Mouse (Mus musculus) thymus, adult 2 months (tissue): ENCODE data around the gene Tlk2.

ENCODE experiments used
- CTCF ChIP-seq: fragments of 200-500 bp; IDR thresholded peaks from 2 replicates; pipeline ENCODE4 v1.5.1; 2012; ENCODE audit warnings: mild to moderate bottlenecking, control low read depth, low read length, moderate library complexity, borderline replicate concordance; ENCODE audit not compliant: control insufficient read depth, poor library complexity, insufficient read depth; ENCODE audit errors: extremely low read depth
- POLR2A ChIP-seq: fragments of 200-500 bp; IDR thresholded peaks from 2 replicates; pipeline ENCODE4 v1.6.1; 2012; ENCODE audit warnings: mild to moderate bottlenecking, low read length, control low read depth, moderate library complexity; ENCODE audit not compliant: control insufficient read depth, poor library complexity, insufficient read depth; ENCODE audit errors: extremely low read depth

- TF ChIP-seq CTCF (no peak), POLR2A (no peak)
Measured at GRCm38 (mm10) chr11:105166780-105167179, 11.8 kb upstream of the Tlk2 start.
